Mouse (Mus musculus) liver, adult 2 months (tissue): ENCODE measurements around the gene Tmod1. TPM values are rescaled to one million over a fixed set of nuclear protein-coding genes. Genes with fewer than 3 reads are reported as not detected.

Experiments
- DNase-seq: peaks from one replicate; pipeline ENCODE4 v3.0.0-alpha.2; 2011; ENCODE audit warnings: low read depth, low spot score; ENCODE audit errors: extremely low read depth
- H3K27ac ChIP-seq: fragments of 200-500 bp; replicated peaks from 2 replicates; pipeline ENCODE4 v1.5.1; 2012; ENCODE audit warnings: low read depth, mild to moderate bottlenecking, control low read depth, inconsistent platforms, low read length; ENCODE audit not compliant: insufficient read depth
- H3K27me3 ChIP-seq: fragments of 200-500 bp; 2 replicates; pipeline ENCODE4 v1.6.1; 2012; ENCODE audit warnings: mild to moderate bottlenecking, moderate library complexity, low read length, inconsistent platforms; ENCODE audit not compliant: control insufficient read depth, insufficient read depth
- H3K36me3 ChIP-seq: fragments of 200-500 bp; 2 replicates; pipeline ENCODE4 v1.6.1; 2012; ENCODE audit warnings: low read length, inconsistent platforms; ENCODE audit not compliant: control insufficient read depth, insufficient read depth
- H3K4me1 ChIP-seq: fragments of 200-500 bp; 2 replicates; pipeline ENCODE4 v1.6.1; 2011; ENCODE audit warnings: low read length; ENCODE audit not compliant: control insufficient read depth, insufficient read depth
- H3K4me3 ChIP-seq: fragments of 200-500 bp; 2 replicates; pipeline ENCODE4 v1.5.1; 2011; ENCODE audit warnings: low read depth, mild to moderate bottlenecking, control low read depth, low read length, moderate library complexity; ENCODE audit not compliant: insufficient read depth
- H3K79me2 ChIP-seq: fragments of 200-500 bp; 2 replicates; pipeline ENCODE4 v1.6.1; 2012; ENCODE audit warnings: inconsistent platforms, mild to moderate bottlenecking, low read length, moderate library complexity; ENCODE audit not compliant: control insufficient read depth, insufficient read depth
- H3K9ac ChIP-seq: fragments of 200-500 bp; 2 replicates; pipeline ENCODE4 v1.6.1; 2012; ENCODE audit warnings: low read depth, mild to moderate bottlenecking, control low read depth, inconsistent platforms, low read length
- CTCF ChIP-seq: fragments of 200-500 bp; IDR thresholded peaks from 2 replicates; pipeline ENCODE4 v1.5.1; 2011; ENCODE audit warnings: low read depth, low read length, control low read depth
- POLR2A ChIP-seq: fragments of 200-500 bp; IDR thresholded peaks from 2 replicates; pipeline ENCODE4 v1.6.1; 2011; ENCODE audit warnings: low read length, control low read depth; ENCODE audit not compliant: insufficient read depth; ENCODE audit errors: extremely low read depth
- WGBS: fragments of 180-500 bp; shearing (Covaris S2); methylation state at CpG from one replicate; pipeline ENCODE4 v1.1.7; 2018; 5-methylcytosine and 5-hydroxymethylcytosine counted together
- polyA plus RNA-seq: library from polyadenylated mRNA; depleted of rRNA; stranded (reverse); fragments of >200 nt; gene quantifications from 2 replicates; pipeline ENCODE4 v1.2.3, GENCODE M21; 2012
- total RNA-seq: library from RNA; depleted of rRNA; stranded (reverse); fragments of >200 nt; gene quantifications from 2 replicates; pipeline ENCODE4 v1.2.3, GENCODE M21; 2014

Tmod1 gene
- total and polyA plus RNA-seq, 2 experiments, result 0.09 TPM; not detected in 1

- TF ChIP-seq POLR2A (no peak), CTCF (no peak)
- Histone ChIP-seq H3K27me3 (no peaks in the 10 kb centered on the region), H3K27ac (no peak overlapping the region), H3K4me1 (no peaks in the 10 kb centered on the region), H3K36me3 (no peaks in the 10 kb centered on the region), H3K9ac (no peak overlapping the region), H3K4me3 (no peak overlapping the region), H3K79me2 (no peaks in the 10 kb centered on the region)
- DNase-seq, result no peak
- WGBS, result 95% methylated on average over 5 of the region's 5 CpGs
These were observed 17.4 kb downstream of the Tmod1 start for GRCm38 (mm10) chr4:46056163-46056562.

- H3K27ac ChIP-seq, result no peak overlapping the region
- H3K4me1 ChIP-seq, result no peaks in the 10 kb centered on the region
- H3K4me3 ChIP-seq, result no peak overlapping the region
- no peaks in the 10 kb centered on the region for H3K79me2 ChIP-seq
- no peak for TF ChIP-seq POLR2A
- no peak for TF ChIP-seq CTCF
- WGBS, result 90% methylated on average over 12 of the region's 12 CpGs
- no peak overlapping the region for H3K9ac ChIP-seq
- no peaks in the 10 kb centered on the region for H3K36me3 ChIP-seq
- H3K27me3 ChIP-seq, result no peaks in the 10 kb centered on the region
- DNase-seq, result no peak
These were observed 22.7 kb downstream of the Tmod1 start for GRCm38 (mm10) chr4:46061259-46061962.

- Histone ChIP-seq H3K79me2 (no peaks in the 10 kb centered on the region), H3K27ac (no peak overlapping the region), H3K9ac (no peak overlapping the region), H3K36me3 (no peaks in the 10 kb centered on the region), H3K4me3 (no peak overlapping the region), H3K4me1 (no peaks in the 10 kb centered on the region), H3K27me3 (no peaks in the 10 kb centered on the region)
- DNase-seq, result no peak
- no peak for TF ChIP-seq CTCF
- TF ChIP-seq POLR2A, result no peak
- WGBS, result 80% methylated on average over 4 of the region's 4 CpGs
These were observed 25.1 kb downstream of the Tmod1 start for GRCm38 (mm10) chr4:46063841-46064240.

DNA sequence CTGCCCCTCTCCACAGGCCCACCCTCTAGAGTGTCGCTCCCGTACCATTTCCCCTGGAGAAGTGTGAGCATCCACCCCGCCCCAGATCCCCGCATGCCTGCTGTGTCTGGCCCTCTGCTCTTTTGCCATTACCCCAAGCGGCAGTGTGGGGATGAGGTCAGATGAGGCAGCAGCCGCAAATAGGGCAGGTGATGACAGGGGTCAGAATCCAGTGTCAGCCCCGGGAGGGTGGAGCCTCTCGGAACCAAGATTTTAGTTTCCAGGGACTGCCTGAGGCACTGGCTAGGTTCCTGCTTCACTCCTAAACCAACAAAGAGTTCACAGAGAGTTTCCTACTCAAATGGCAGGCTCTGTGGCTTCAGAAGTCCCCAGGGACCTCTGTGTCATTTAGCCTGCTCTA lies 25.5 kb downstream of the Tmod1 start:
- H3K9ac ChIP-seq, result no peak overlapping the region
- no peaks in the 10 kb centered on the region for H3K36me3 ChIP-seq
- peak; percentile 3 for DNase-seq
- no peaks in the 10 kb centered on the region for H3K79me2 ChIP-seq
- WGBS, result 44% methylated on average over 8 of the region's 8 CpGs
- no peaks in the 10 kb centered on the region for H3K4me1 ChIP-seq
- no peak overlapping the region for H3K27ac ChIP-seq
- H3K4me3 ChIP-seq, result no peak overlapping the region
- H3K27me3 ChIP-seq, result no peaks in the 10 kb centered on the region
- TF ChIP-seq CTCF (no peak), POLR2A (no peak)

DNA sequence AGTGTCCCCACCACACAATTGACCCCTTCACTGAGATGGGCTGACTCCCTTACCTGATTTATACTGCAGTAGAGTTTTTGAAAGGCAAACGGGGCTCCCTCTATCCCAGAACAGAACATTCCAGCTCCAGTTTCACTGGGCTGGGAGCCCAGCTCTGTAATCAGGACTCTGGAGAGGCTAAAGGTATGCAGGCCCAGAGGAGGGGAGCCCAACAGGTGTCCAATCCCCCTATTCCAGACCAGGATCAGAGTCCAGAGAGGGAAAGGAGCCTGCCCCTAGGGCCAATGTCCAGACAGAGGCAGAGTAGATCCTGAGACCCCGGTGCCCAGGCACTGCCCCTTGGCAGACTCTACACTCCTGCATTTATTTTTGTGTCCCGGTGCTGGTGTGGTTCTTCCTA lies 26.2 kb downstream of the Tmod1 start:
- 62% methylated on average over 3 of the region's 3 CpGs for WGBS
- Histone ChIP-seq H3K36me3 (no peaks in the 10 kb centered on the region), H3K27ac (no peak overlapping the region), H3K4me1 (no peaks in the 10 kb centered on the region), H3K27me3 (no peaks in the 10 kb centered on the region), H3K4me3 (no peak overlapping the region), H3K9ac (no peak overlapping the region), H3K79me2 (no peaks in the 10 kb centered on the region)
- no peak for DNase-seq
- no peak for TF ChIP-seq POLR2A
- TF ChIP-seq CTCF, result no peak

GRCm38 (mm10) chr4:46065695-46066340 lies 27.1 kb downstream of the Tmod1 start:
- Histone ChIP-seq H3K79me2 (no peaks in the 10 kb centered on the region), H3K4me1 (no peaks in the 10 kb centered on the region), H3K9ac (no peak overlapping the region), H3K27me3 (no peaks in the 10 kb centered on the region), H3K27ac (no peak overlapping the region), H3K4me3 (no peak overlapping the region), H3K36me3 (no peaks in the 10 kb centered on the region)
- DNase-seq, result no peak
- no peak for TF ChIP-seq POLR2A
- TF ChIP-seq CTCF, result no peak
- 64% methylated on average over 8 of the region's 8 CpGs for WGBS
